Mouse (Mus musculus): ENCODE data around the gene Gjd2. TPM values are rescaled to one million over a fixed set of nuclear protein-coding genes. Genes with fewer than 3 reads are reported as not detected.

Gene Gjd2
- polyA plus RNA-seq, 1 experiment from 2014 or later = 0.51 TPM

DNA sequence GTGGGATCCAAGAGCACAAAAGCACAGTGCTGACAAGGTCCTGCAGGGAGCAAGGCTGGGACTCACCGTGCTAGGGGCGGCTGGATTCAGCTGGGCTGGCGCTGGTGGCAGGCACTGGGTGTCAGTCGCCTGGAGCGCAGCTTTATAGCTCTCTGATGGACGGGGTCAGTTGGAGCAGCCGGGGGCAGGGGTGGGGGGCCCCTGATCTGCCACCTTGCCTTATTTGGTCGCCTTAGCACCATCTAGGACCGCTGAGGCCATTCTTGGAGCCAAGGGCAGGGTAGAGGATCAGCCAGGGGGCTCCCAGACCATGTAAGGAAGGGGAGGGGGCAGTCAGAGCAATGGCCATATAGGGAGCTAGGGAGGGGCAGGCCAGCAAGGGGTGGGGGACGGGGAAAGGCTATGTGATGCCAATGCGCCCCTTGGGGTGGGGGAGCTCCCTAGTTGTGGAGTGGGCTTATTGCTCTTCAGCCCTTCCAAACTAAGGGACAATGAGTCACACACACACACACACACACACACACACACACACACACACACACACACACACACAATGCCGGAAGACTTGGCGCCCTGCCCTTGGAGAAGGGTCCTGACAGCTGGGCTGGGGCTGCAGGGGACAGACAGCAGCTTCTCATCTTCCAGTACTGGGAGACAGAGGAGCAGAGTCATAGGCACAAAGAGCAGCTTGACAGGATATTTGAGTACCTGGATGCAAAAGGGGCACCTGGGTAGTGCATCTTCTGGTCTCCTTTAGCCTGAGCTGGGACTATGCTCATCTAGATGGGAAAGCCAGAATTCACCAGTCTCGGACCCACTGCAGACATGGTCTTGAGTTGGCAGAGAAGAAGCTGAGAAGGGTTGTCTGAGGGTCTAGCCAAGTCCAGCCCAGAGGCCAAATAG lies 39.5 kb upstream of the Gjd2 start, which contains the start of gene Actc1:
TSS of gene Actc1 (minus strand) at position 853 of the 903 bp plus-strand sequence.
- TF ChIP-seq CTCF (IDR thresholded peaks at IDR 0.05; ENCODE audit: low read depth) = no peak
- Histone ChIP-seq H3K9me3 (ENCODE audit: control insufficient read depth) (no peaks in the 10 kb centered on the region), H3K4me1 (replicated peaks; ENCODE audit: control insufficient read depth, insufficient read depth, low read length) (no peaks in the 10 kb centered on the region), H3K4me2 (replicated peaks; ENCODE audit: low read depth) (peak within 1 kb of the TSS; percentile 47), H3K27ac (ENCODE audit: low read depth, low read length) (no peak within 1 kb of the TSS), H3K4me3 (ENCODE audit: low read depth, low read length) (peak within 1 kb of the TSS; percentile 17), H3K9ac (ENCODE audit: low read depth, low read length) (no peak within 1 kb of the TSS), H3K27me3 (replicated peaks; ENCODE audit: control insufficient read depth, insufficient read depth, low read length) (no peaks in the 10 kb centered on the region), H3K36me3 (ENCODE audit: control insufficient read depth, insufficient read depth) (no peaks in the 10 kb centered on the region)
- WGBS = 25% methylated on average over 14 of the region's 14 CpGs
- no peak for ATAC-seq

DNA sequence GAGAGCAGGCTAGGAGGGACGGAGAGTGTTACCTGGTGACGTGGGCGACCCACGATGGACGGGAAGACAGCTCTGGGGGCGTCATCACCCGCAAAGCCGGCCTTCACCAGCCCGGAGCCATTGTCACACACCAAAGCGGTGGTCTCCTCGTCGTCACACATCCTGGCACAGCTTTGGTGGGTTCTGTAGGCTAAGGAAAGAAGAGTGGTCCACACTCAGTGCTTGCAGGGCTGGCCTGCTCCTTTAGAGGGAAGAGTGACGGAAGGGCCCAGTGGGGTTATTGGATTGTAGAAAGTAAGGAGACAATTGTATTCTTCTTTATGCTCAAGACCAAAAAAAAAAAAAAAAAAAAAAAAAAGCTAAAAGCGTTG lies 38.4 kb upstream of the Gjd2 start:
- H3K27me3 ChIP-seq (replicated peaks; ENCODE audit: control insufficient read depth, insufficient read depth, low read length) = no peaks in the 10 kb centered on the region
- no peaks in the 10 kb centered on the region for H3K9me3 ChIP-seq (ENCODE audit: control insufficient read depth)
- no peaks in the 10 kb centered on the region for H3K4me1 ChIP-seq (replicated peaks; ENCODE audit: control insufficient read depth, insufficient read depth, low read length)
- H3K27ac ChIP-seq (ENCODE audit: low read depth, low read length) = no peak overlapping the region
- no peak overlapping the region for H3K4me3 ChIP-seq (ENCODE audit: low read depth, low read length)
- TF ChIP-seq CTCF (IDR thresholded peaks at IDR 0.05; ENCODE audit: low read depth) = no peak
- H3K36me3 ChIP-seq (ENCODE audit: control insufficient read depth, insufficient read depth) = no peaks in the 10 kb centered on the region
- H3K4me2 ChIP-seq (replicated peaks; ENCODE audit: low read depth) = no peak overlapping the region
- no peak overlapping the region for H3K9ac ChIP-seq (ENCODE audit: low read depth, low read length)
- ATAC-seq = no peak
- WGBS = 94% methylated on average over 14 of the region's 14 CpGs

DNA sequence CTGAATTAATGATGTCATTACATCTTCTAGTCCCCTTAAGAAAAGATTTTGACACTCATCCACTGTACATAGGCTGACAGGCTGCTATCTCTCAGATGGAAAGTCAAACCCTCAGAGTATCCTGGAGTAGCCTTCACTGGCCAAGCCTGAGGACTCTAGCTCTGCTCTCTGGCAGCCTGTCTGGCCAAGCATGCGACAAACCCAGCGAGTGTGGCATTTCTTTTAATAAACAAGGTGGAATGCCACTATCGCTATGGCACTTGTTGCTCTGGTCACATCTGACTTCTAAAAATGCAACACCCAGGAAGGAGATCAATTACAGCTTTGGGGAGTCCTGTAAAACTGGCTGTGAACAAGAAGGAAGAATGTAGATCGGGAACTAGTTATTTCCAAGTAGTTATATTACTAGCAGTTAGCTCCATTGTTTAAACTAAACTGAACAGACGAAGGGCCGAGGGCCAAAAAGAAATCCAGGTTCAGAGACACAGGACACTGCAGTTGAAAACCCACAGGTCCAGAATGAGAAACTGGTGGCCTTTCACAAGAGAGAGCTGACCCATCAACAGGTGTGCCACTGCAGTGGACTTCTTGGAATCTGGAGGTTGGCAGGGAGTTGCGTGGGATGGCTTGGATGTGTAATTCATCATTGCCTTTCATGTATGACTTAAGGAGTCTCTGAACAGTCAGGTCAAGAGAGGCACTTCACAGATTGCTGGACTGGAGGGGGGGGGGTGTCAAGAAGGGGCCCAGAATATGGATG lies 37.9 kb upstream of the Gjd2 start:
- Histone ChIP-seq H3K27me3 (replicated peaks; ENCODE audit: control insufficient read depth, insufficient read depth, low read length) (no peaks in the 10 kb centered on the region), H3K9ac (ENCODE audit: low read depth, low read length) (no peak overlapping the region), H3K9me3 (ENCODE audit: control insufficient read depth) (no peaks in the 10 kb centered on the region), H3K4me3 (ENCODE audit: low read depth, low read length) (no peak overlapping the region), H3K36me3 (ENCODE audit: control insufficient read depth, insufficient read depth) (no peaks in the 10 kb centered on the region), H3K4me2 (replicated peaks; ENCODE audit: low read depth) (no peak overlapping the region), H3K4me1 (replicated peaks; ENCODE audit: control insufficient read depth, insufficient read depth, low read length) (no peaks in the 10 kb centered on the region), H3K27ac (ENCODE audit: low read depth, low read length) (no peak overlapping the region)
- no peak for ATAC-seq
- 85% methylated on average over 7 of the region's 7 CpGs for WGBS
- TF ChIP-seq CTCF (IDR thresholded peaks at IDR 0.05; ENCODE audit: low read depth) = no peak

DNA sequence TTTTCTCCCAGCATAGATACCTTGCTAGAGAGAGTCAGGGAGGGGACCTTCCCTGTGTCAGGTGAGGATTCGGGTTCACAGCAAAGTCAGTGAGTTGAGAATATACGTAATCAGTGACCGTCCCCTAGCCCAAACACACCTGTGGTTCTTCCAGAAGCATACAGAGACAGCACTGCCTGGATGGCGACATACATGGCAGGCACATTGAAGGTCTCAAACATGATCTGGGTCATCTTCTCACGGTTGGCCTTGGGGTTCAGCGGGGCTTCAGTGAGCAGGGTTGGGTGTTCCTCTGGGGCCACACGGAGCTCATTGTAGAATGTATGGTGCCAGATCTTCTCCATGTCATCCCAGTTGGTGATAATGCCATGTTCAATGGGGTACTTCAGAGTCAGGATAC lies 36.7 kb upstream of the Gjd2 start:
- Histone ChIP-seq H3K9ac (ENCODE audit: low read depth, low read length) (no peak overlapping the region), H3K4me1 (replicated peaks; ENCODE audit: control insufficient read depth, insufficient read depth, low read length) (no peaks in the 10 kb centered on the region), H3K27ac (ENCODE audit: low read depth, low read length) (no peak overlapping the region), H3K4me3 (ENCODE audit: low read depth, low read length) (no peak overlapping the region), H3K27me3 (replicated peaks; ENCODE audit: control insufficient read depth, insufficient read depth, low read length) (no peaks in the 10 kb centered on the region), H3K4me2 (replicated peaks; ENCODE audit: low read depth) (no peak overlapping the region), H3K9me3 (ENCODE audit: control insufficient read depth) (no peaks in the 10 kb centered on the region), H3K36me3 (ENCODE audit: control insufficient read depth, insufficient read depth) (no peaks in the 10 kb centered on the region)
- TF ChIP-seq CTCF (IDR thresholded peaks at IDR 0.05; ENCODE audit: low read depth) = no peak
- 88% methylated on average over 7 of the region's 7 CpGs for WGBS
- ATAC-seq = no peak

DNA sequence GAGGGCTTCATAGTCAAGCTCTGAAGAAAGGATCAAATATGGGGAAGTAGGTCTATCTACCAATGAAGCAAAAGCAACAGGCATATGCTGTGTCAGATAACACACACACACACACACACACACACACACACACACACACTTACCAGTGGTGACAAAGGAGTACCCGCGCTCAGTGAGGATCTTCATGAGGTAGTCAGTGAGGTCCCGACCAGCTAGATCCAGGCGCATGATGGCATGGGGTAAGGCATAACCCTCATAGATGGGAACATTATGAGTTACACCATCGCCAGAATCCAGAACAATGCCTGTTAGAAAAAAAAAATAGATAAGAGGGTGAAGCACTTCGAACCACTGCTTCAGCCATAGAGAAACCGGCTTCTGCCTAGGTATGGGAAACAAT lies 36.0 kb upstream of the Gjd2 start:
- no peaks in the 10 kb centered on the region for H3K4me1 ChIP-seq (replicated peaks; ENCODE audit: control insufficient read depth, insufficient read depth, low read length)
- H3K27ac ChIP-seq (ENCODE audit: low read depth, low read length) = no peak overlapping the region
- no peak overlapping the region for H3K4me2 ChIP-seq (replicated peaks; ENCODE audit: low read depth)
- no peak overlapping the region for H3K9ac ChIP-seq (ENCODE audit: low read depth, low read length)
- H3K36me3 ChIP-seq (ENCODE audit: control insufficient read depth, insufficient read depth) = no peaks in the 10 kb centered on the region
- H3K27me3 ChIP-seq (replicated peaks; ENCODE audit: control insufficient read depth, insufficient read depth, low read length) = no peaks in the 10 kb centered on the region
- 96% methylated on average over 7 of the region's 7 CpGs for WGBS
- no peak overlapping the region for H3K4me3 ChIP-seq (ENCODE audit: low read depth, low read length)
- H3K9me3 ChIP-seq (ENCODE audit: control insufficient read depth) = no peaks in the 10 kb centered on the region
- no peak for ATAC-seq
- no peak for TF ChIP-seq CTCF (IDR thresholded peaks at IDR 0.05; ENCODE audit: low read depth)

DNA sequence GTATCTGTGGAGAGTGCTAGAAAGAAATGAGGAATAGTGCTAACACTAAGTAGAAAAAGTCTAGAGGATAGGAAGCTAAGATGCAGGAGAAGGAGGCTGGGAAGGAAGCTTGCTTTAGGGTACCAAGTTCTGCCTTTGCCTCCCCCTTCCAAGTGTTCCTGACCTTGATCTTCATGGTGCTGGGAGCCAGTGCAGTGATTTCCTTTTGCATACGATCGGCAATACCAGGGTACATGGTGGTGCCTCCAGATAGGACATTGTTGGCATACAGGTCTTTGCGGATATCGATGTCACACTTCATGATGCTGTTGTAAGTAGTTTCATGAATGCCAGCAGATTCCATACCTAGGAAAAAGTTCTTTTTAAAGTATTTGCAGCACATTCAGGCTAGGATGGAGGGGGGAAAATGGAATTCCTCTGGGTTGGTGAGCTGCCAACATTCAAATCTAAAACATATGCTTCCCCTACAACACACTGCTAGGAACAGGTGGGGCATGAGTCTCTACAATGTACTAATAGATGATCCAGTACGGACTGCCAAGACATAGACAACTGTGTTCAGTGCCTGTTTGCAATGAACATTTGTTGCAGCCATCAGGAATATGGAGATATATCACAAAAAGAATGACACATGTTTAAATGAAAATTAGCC lies 34.7 kb upstream of the Gjd2 start:
- no peaks in the 10 kb centered on the region for H3K9me3 ChIP-seq (ENCODE audit: control insufficient read depth)
- H3K27ac ChIP-seq (ENCODE audit: low read depth, low read length) = no peak overlapping the region
- WGBS = 86% methylated on average over 5 of the region's 5 CpGs
- TF ChIP-seq CTCF (IDR thresholded peaks at IDR 0.05; ENCODE audit: low read depth) = no peak
- H3K27me3 ChIP-seq (replicated peaks; ENCODE audit: control insufficient read depth, insufficient read depth, low read length) = no peaks in the 10 kb centered on the region
- H3K4me2 ChIP-seq (replicated peaks; ENCODE audit: low read depth) = no peak overlapping the region
- H3K4me3 ChIP-seq (ENCODE audit: low read depth, low read length) = no peak overlapping the region
- H3K36me3 ChIP-seq (ENCODE audit: control insufficient read depth, insufficient read depth) = no peaks in the 10 kb centered on the region
- ATAC-seq = no peak
- H3K4me1 ChIP-seq (replicated peaks; ENCODE audit: control insufficient read depth, insufficient read depth, low read length) = no peaks in the 10 kb centered on the region
- H3K9ac ChIP-seq (ENCODE audit: low read depth, low read length) = no peak overlapping the region

Measured in intestine, postnatal 0 days (tissue).